Mouse (Mus musculus): ENCODE results near the gene Cd22. TPM values are rescaled to one million over a fixed set of nuclear protein-coding genes. Genes with fewer than 3 reads are reported as not detected.
"Not testable (repeated sequence)": the region's sequence is repeated elsewhere in the genome, so short reads cannot be mapped to it uniquely, and the experiment has no call there.

Gene Cd22
- polyA plus RNA-seq, 1 experiment from 2014 or later, result 0.74 TPM

GRCm38 (mm10) chr7:30840306-30840705 is 39.8 kb downstream of the Cd22 start:
- Histone ChIP-seq H3K27me3 (ENCODE audit: control insufficient read depth, insufficient read depth, low read depth, low read length) (no peaks in the 10 kb centered on the region), H3K27ac (ENCODE audit: low read length) (no peak overlapping the region), H3K4me2 (ENCODE audit: low read depth, low read length) (no peak overlapping the region), H3K9me3 (replicated peaks; ENCODE audit: control insufficient read depth, low read length) (no peaks in the 10 kb centered on the region), H3K9ac (ENCODE audit: low read depth, low read length) (no peak overlapping the region), H3K36me3 (ENCODE audit: control insufficient read depth, insufficient read depth) (no peaks in the 10 kb centered on the region), H3K4me1 (ENCODE audit: control insufficient read depth, low read depth, low read length) (peaks cover 6% of the 10 kb centered on the region), H3K4me3 (ENCODE audit: low read depth, low read length) (no peak overlapping the region)
- 57% methylated on average over 3 of the region's 3 CpGs for WGBS (ENCODE audit: insufficient replicate concordance)
- ATAC-seq (ENCODE audit: low read depth), result no peak

- H3K9me3 ChIP-seq (replicated peaks; ENCODE audit: control insufficient read depth, low read length), result no peaks in the 10 kb centered on the region
- H3K27me3 ChIP-seq (ENCODE audit: control insufficient read depth, insufficient read depth, low read depth, low read length), result no peaks in the 10 kb centered on the region
- H3K4me1 ChIP-seq (ENCODE audit: control insufficient read depth, low read depth, low read length), result peaks cover 4% of the 10 kb centered on the region
- no peak overlapping the region for H3K4me3 ChIP-seq (ENCODE audit: low read depth, low read length)
- ATAC-seq (ENCODE audit: low read depth), result no peak
- no peak overlapping the region for H3K27ac ChIP-seq (ENCODE audit: low read length)
- H3K36me3 ChIP-seq (ENCODE audit: control insufficient read depth, insufficient read depth), result no peaks in the 10 kb centered on the region
- no peak overlapping the region for H3K9ac ChIP-seq (ENCODE audit: low read depth, low read length)
- H3K4me2 ChIP-seq (ENCODE audit: low read depth, low read length), result no peak overlapping the region
These were observed 42.9 kb downstream of the Cd22 start for GRCm38 (mm10) chr7:30837277-30837676.

GRCm38 (mm10) chr7:30832684-30833083 is 47.5 kb downstream of the Cd22 start:
- ATAC-seq (ENCODE audit: low read depth); H3K9me3 ChIP-seq (replicated peaks; ENCODE audit: control insufficient read depth, low read length); H3K36me3 ChIP-seq (ENCODE audit: control insufficient read depth, insufficient read depth); H3K27ac ChIP-seq (ENCODE audit: low read length); H3K4me3 ChIP-seq (ENCODE audit: low read depth, low read length); H3K4me1 ChIP-seq (ENCODE audit: control insufficient read depth, low read depth, low read length); H3K27me3 ChIP-seq (ENCODE audit: control insufficient read depth, insufficient read depth, low read depth, low read length); H3K9ac ChIP-seq (ENCODE audit: low read depth, low read length); H3K4me2 ChIP-seq (ENCODE audit: low read depth, low read length): not testable (repeated sequence)
- 12% methylated on average over 8 of the region's 11 CpGs for WGBS (ENCODE audit: insufficient replicate concordance)

- 48% methylated on average over 15 of the region's 17 CpGs for WGBS (ENCODE audit: insufficient replicate concordance)
- Histone ChIP-seq H3K4me1 (ENCODE audit: control insufficient read depth, low read depth, low read length) (no peaks in the 10 kb centered on the region), H3K9me3 (replicated peaks; ENCODE audit: control insufficient read depth, low read length) (no peaks in the 10 kb centered on the region), H3K27ac (ENCODE audit: low read length) (no peak overlapping the region), H3K36me3 (ENCODE audit: control insufficient read depth, insufficient read depth) (no peaks in the 10 kb centered on the region), H3K9ac (ENCODE audit: low read depth, low read length) (no peak overlapping the region), H3K4me2 (ENCODE audit: low read depth, low read length) (no peak overlapping the region), H3K4me3 (ENCODE audit: low read depth, low read length) (no peak overlapping the region), H3K27me3 (ENCODE audit: control insufficient read depth, insufficient read depth, low read depth, low read length) (no peaks in the 10 kb centered on the region)
- no peak for ATAC-seq (ENCODE audit: low read depth)
These were observed 47.9 kb downstream of the Cd22 start for GRCm38 (mm10) chr7:30832261-30832660.

GRCm38 (mm10) chr7:30829428-30829827 is 50.7 kb downstream of the Cd22 start:
- Histone ChIP-seq H3K4me1 (ENCODE audit: control insufficient read depth, low read depth, low read length) (no peaks in the 10 kb centered on the region), H3K9ac (ENCODE audit: low read depth, low read length) (no peak overlapping the region), H3K9me3 (replicated peaks; ENCODE audit: control insufficient read depth, low read length) (no peaks in the 10 kb centered on the region), H3K4me2 (ENCODE audit: low read depth, low read length) (no peak overlapping the region), H3K4me3 (ENCODE audit: low read depth, low read length) (no peak overlapping the region), H3K27me3 (ENCODE audit: control insufficient read depth, insufficient read depth, low read depth, low read length) (no peaks in the 10 kb centered on the region), H3K27ac (ENCODE audit: low read length) (no peak overlapping the region), H3K36me3 (ENCODE audit: control insufficient read depth, insufficient read depth) (no peaks in the 10 kb centered on the region)
- no peak for ATAC-seq (ENCODE audit: low read depth)
- 44% methylated on average over 3 of the region's 3 CpGs for WGBS (ENCODE audit: insufficient replicate concordance)

- ATAC-seq (ENCODE audit: low read depth); H3K4me2 ChIP-seq (ENCODE audit: low read depth, low read length); H3K9ac ChIP-seq (ENCODE audit: low read depth, low read length); H3K36me3 ChIP-seq (ENCODE audit: control insufficient read depth, insufficient read depth); H3K27me3 ChIP-seq (ENCODE audit: control insufficient read depth, insufficient read depth, low read depth, low read length); H3K27ac ChIP-seq (ENCODE audit: low read length); H3K9me3 ChIP-seq (replicated peaks; ENCODE audit: control insufficient read depth, low read length); H3K4me1 ChIP-seq (ENCODE audit: control insufficient read depth, low read depth, low read length); H3K4me3 ChIP-seq (ENCODE audit: low read depth, low read length): not testable (repeated sequence)
These were observed 51.3 kb downstream of the Cd22 start for GRCm38 (mm10) chr7:30828871-30829270.

GRCm38 (mm10) chr7:30826660-30827059 is 53.5 kb downstream of the Cd22 start:
- no peaks in the 10 kb centered on the region for H3K9me3 ChIP-seq (replicated peaks; ENCODE audit: control insufficient read depth, low read length)
- no peak overlapping the region for H3K9ac ChIP-seq (ENCODE audit: low read depth, low read length)
- 56% methylated on average over 10 of the region's 10 CpGs for WGBS (ENCODE audit: insufficient replicate concordance)
- ATAC-seq (ENCODE audit: low read depth), result no peak
- H3K4me2 ChIP-seq (ENCODE audit: low read depth, low read length), result no peak overlapping the region
- H3K27me3 ChIP-seq (ENCODE audit: control insufficient read depth, insufficient read depth, low read depth, low read length), result no peaks in the 10 kb centered on the region
- H3K36me3 ChIP-seq (ENCODE audit: control insufficient read depth, insufficient read depth), result no peaks in the 10 kb centered on the region
- H3K4me3 ChIP-seq (ENCODE audit: low read depth, low read length), result no peak overlapping the region
- H3K4me1 ChIP-seq (ENCODE audit: control insufficient read depth, low read depth, low read length), result no peaks in the 10 kb centered on the region; the same call in 1 of the 2 replicates
- no peak overlapping the region for H3K27ac ChIP-seq (ENCODE audit: low read length)

- Histone ChIP-seq H3K36me3 (ENCODE audit: control insufficient read depth, insufficient read depth) (no peaks in the 10 kb centered on the region), H3K4me3 (ENCODE audit: low read depth, low read length) (no peak overlapping the region), H3K27me3 (ENCODE audit: control insufficient read depth, insufficient read depth, low read depth, low read length) (no peaks in the 10 kb centered on the region), H3K4me1 (ENCODE audit: control insufficient read depth, low read depth, low read length) (peaks cover 7% of the 10 kb centered on the region), H3K9ac (ENCODE audit: low read depth, low read length) (no peak overlapping the region), H3K4me2 (ENCODE audit: low read depth, low read length) (no peak overlapping the region), H3K9me3 (replicated peaks; ENCODE audit: control insufficient read depth, low read length) (no peaks in the 10 kb centered on the region), H3K27ac (ENCODE audit: low read length) (no peak overlapping the region)
- WGBS (ENCODE audit: insufficient replicate concordance), result 83% methylated on average over 3 of the region's 3 CpGs
- ATAC-seq (ENCODE audit: low read depth), result no peak
These were observed 55.8 kb downstream of the Cd22 start for GRCm38 (mm10) chr7:30824306-30824705.

GRCm38 (mm10) chr7:30823675-30824074 is 56.5 kb downstream of the Cd22 start, which contains the start of gene Ffar2:
Ffar2 (minus strand) TSS chr7:30823775.
- Histone ChIP-seq H3K36me3 (ENCODE audit: control insufficient read depth, insufficient read depth) (no peaks in the 10 kb centered on the region), H3K27me3 (ENCODE audit: control insufficient read depth, insufficient read depth, low read depth, low read length) (no peaks in the 10 kb centered on the region), H3K4me2 (ENCODE audit: low read depth, low read length) (no peak within 1 kb of the TSS), H3K9ac (ENCODE audit: low read depth, low read length) (no peak within 1 kb of the TSS), H3K27ac (ENCODE audit: low read length) (no peak within 1 kb of the TSS), H3K4me3 (ENCODE audit: low read depth, low read length) (no peak within 1 kb of the TSS), H3K4me1 (ENCODE audit: control insufficient read depth, low read depth, low read length) (peaks cover 7% of the 10 kb centered on the region), H3K9me3 (replicated peaks; ENCODE audit: control insufficient read depth, low read length) (no peaks in the 10 kb centered on the region)
- WGBS (ENCODE audit: insufficient replicate concordance), result 71% methylated on average over 18 of the region's 18 CpGs
- no peak for ATAC-seq (ENCODE audit: low read depth)

- Histone ChIP-seq H3K27me3 (ENCODE audit: control insufficient read depth, insufficient read depth, low read depth, low read length) (no peaks in the 10 kb centered on the region), H3K36me3 (ENCODE audit: control insufficient read depth, insufficient read depth) (no peaks in the 10 kb centered on the region), H3K4me2 (ENCODE audit: low read depth, low read length) (no peak overlapping the region), H3K9me3 (replicated peaks; ENCODE audit: control insufficient read depth, low read length) (no peaks in the 10 kb centered on the region), H3K9ac (ENCODE audit: low read depth, low read length) (no peak overlapping the region), H3K27ac (ENCODE audit: low read length) (no peak overlapping the region), H3K4me3 (ENCODE audit: low read depth, low read length) (no peak overlapping the region), H3K4me1 (ENCODE audit: control insufficient read depth, low read depth, low read length) (peaks cover 7% of the 10 kb centered on the region)
- WGBS (ENCODE audit: insufficient replicate concordance), result 25% methylated on average over 5 of the region's 5 CpGs
- no peak for ATAC-seq (ENCODE audit: low read depth)
These were observed 58.6 kb downstream of the Cd22 start for GRCm38 (mm10) chr7:30821532-30821931.

All from liver, embryonic 16.5 days (tissue).